Mouse (Mus musculus): ENCODE results near the gene Sfxn2. TPM values are rescaled to one million over a fixed set of nuclear protein-coding genes. Genes with fewer than 3 reads are reported as not detected.
A peak's percentile ranks its signal among the peaks of the same experiment; 100 is the strongest.

Gene Sfxn2
- polyA plus RNA-seq (2012; rRNA removed): 8.1 and 8.5 TPM in 2 replicates

DNA sequence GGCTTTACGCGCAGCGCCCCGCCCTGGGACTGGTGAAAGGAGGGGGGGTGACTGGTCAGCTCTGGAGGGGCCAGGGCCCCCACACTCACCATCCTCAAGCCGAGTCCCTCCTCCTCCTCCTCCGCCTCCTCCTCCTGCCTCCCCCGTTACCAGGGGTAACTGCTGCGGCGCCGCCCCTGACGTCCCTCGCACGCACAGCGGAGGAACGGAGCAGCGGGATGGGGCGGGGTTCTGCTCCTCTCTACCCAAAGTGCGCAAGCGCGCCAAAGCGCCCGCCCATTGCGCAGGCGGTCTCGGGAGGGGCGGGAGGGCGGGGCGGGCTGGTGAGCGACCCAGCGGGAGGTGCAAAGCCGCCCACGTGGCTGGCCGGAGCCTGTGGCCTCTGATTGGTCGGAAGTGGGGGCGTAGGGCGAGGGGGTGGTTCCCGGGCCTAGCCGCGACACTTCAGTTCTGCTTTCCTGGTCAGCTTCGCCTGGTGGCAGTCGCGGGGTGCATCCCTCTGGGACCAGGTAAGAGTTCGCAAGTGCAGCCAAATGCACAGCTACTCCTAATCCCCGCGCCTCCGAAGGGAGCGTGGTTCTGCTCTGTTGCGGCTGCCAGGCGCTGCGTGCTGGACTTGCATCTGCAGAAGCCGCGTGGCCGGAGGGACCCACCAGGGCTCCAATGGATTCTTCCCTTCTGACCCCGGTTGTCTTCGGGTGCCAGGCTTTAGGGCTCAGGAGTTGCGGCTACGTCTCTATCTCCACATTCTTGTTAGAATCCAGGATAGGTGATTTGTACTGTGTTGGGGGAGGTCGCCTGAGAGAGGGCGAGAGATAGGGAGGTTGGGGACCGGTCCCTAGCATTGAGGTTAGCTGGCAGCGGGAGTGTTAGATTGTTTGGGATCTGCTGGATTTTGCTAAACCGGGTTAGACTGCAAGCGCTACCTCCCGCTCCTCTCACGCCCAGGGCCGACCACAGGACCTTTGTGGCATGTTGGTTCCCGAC is at the start of gene Sfxn2, which contains the start of gene Arl3:
TSS of gene Sfxn2 (plus strand) at position 415 of the 987 bp plus-strand sequence.
TSS of gene Arl3 (minus strand) at position 248 of the 987 bp plus-strand sequence.
- DNase-seq (ENCODE audit: low read depth): peak; percentile 70

- no peak for DNase-seq (ENCODE audit: low read depth)
Observed at GRCm38 (mm10) chr19:46523480-46524151, 49.5 kb upstream of the Sfxn2 start.

GRCm38 (mm10) chr19:46524152-46524544 is 49.0 kb upstream of the Sfxn2 start:
- no peak for DNase-seq (ENCODE audit: low read depth)

DNA sequence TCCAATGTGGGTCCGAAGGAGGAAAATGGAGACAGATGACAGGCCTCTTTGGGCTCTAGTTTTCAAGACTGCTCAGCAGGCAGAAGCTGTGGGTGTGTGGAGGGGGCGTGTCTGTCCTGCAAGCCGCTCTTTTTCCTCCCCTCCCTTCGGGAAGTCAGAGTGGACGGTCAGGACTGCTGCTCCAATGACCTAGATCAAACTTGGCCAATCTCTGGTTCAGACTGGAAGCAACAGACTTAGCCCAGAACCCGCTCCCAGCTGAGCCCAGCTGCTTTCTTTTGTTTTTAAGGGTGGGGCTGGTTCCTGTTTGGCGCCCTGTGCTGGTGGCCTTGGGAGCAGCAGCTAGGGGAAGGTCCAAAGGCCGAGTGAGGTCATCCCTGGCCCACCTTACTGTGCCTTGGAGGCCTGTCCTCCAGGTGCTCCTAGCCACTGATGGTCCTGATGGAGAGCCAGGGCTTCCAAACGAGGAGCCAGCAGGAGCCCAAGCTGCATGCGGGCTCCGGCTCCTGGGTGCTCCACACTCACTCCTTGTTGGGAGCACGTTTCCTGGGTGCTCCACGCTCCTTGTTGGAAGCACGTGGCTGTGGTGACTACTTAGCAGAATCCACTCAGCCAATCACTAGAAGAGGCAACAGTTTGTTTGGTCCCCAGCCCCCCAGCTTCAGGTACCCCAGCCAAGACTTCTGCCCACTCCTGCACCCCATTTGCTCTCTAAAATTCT is 48.4 kb upstream of the Sfxn2 start:
- no peak for DNase-seq (ENCODE audit: low read depth)

- DNase-seq (ENCODE audit: low read depth): no peak
Observed at GRCm38 (mm10) chr19:46525691-46526631, 47.2 kb upstream of the Sfxn2 start.

GRCm38 (mm10) chr19:46527632-46528528 is 45.3 kb upstream of the Sfxn2 start:
- DNase-seq (ENCODE audit: low read depth): no peak

GRCm38 (mm10) chr19:46528529-46529213 is 44.5 kb upstream of the Sfxn2 start:
- DNase-seq (ENCODE audit: low read depth): no peak

DNA sequence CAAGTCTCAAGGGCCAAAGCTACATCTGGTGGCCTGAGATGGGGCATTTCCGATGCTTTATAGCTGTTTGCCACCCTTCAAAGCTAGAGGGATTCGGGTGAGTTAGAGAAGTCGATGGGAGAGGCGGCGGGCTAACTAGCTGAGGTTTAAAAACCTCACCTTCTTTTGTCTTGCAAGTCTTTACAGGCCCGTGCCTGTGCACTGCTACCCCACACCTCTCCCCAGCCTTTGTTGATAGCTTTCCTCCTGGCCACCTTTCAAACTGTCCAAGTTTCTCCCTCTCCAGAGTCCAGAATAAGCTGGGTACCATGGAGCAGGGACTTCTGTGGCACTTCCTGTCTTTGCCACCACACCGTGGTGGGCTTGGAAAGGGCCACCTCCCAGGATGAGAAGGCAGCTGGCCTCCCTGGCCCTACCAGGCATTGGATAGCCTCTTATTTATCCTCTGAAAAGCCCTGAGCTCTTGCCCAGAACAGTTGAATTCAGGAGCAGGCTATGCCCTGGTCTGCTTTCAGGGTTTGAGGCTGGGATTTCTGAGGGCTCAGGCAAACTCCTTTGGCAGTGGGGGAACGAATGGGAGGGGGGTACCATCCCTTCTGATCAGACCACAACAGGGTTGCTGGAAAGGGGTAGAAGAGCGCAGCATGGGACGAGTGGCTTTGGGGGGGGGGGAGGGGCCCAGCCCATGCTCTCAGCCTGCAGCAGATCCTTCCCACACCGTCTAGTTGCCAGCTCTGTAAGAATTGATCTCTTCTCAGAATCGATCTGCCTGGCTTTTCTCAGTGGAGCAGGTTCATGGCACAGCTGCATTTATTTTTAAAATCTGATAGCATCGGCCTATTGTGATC is 43.3 kb upstream of the Sfxn2 start:
- no peak for DNase-seq (ENCODE audit: low read depth)

DNA sequence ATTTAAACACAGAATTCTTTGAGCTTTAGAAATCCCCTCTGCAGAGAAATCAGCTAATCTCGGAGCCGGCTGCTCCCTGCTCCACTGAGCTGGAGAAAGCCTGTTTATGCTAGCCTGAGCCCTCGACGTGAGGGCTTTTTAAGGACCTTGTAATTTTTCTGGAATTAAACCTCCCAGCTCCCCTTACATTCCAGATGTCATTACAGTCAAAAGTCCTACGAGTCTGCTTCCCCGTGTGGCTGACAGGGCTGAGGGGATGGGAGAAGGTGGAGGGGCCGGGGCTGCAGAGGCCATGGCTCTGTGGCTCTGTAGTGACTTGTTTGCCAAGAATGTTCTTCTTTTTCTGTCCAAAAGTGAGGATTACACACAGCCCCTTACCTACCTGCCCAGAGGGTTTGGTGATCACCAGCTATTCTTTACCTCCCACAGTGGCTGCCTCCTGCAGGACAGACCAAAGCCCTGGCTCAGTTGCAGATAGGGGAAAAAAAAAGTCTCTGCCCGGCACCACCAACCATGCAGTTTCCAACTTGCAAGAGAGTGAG is 42.6 kb upstream of the Sfxn2 start:
- no peak for DNase-seq (ENCODE audit: low read depth)

GRCm38 (mm10) chr19:46531071-46532030 is 41.8 kb upstream of the Sfxn2 start:
- DNase-seq (ENCODE audit: low read depth): no peak

- no peak for DNase-seq (ENCODE audit: low read depth)
Observed at GRCm38 (mm10) chr19:46532031-46532688, 41.0 kb upstream of the Sfxn2 start.

GRCm38 (mm10) chr19:46533066-46533465 is 40.1 kb upstream of the Sfxn2 start:
- no peak for DNase-seq (ENCODE audit: low read depth)

DNA sequence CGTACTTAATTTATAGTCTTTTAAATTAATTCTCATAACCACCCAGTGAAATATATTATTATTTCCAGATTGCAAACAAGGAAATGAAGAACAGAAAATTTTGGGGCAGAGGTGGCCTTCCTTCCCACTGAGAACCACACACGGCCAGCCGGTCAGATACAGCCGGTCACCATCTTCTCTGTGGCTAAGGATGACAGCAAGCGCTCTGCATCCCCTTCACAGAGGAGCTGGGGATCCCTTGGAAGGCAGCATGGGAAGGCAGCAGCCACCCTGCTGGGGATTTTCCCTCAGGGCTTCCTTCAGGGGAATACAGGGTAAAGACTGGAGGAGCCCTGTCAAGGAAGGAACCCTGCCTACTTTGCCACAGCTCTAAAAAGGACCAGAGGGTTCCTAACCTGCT is 39.6 kb upstream of the Sfxn2 start:
- DNase-seq (ENCODE audit: low read depth): no peak

DNA sequence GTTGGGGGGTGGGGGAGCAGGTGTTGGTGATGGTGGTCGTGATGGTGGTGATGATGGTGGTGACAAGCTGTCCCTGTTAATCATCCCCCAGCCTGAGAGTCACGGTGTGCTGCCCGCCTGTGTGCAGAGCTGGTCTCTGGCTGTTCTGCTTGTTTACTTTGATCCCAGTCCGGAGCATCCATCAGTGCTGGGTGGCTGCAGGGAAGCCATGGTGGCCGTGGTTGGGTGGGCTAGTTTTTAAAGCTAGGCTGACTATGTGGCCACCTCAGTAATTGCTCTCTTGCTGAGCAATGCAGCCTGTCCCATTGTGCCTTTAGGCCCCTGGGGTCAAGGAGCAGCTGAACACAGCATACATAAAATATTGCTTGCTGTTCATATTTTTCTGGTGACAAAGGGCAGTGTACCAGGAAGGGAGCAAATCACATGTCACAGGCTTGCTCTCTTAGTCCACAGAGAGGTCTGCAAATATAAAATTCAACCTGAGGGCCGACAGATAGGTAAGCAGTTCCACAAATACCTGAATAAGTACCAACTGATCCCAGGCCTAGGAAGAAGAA is 38.5 kb upstream of the Sfxn2 start:
- no peak for DNase-seq (ENCODE audit: low read depth)

DNA sequence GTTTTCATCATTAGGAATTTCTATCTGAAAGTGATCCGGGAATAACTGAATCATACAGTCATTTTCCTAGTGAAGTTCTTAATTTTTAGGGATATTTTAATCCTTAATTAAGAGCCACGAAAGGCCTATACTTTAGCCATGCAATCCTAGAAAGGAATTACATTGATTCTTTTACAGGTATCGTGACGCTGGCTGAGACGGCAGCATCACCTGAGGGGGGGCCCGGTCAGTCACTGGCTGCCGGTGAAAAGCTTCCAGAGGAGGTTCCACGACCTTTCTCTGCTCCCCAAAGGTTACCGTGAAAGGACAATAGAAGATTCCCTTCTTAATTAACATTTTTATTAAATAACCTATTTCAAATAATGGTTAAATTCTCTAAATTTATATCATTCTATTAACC is 35.8 kb upstream of the Sfxn2 start:
- DNase-seq (ENCODE audit: low read depth): no peak

- DNase-seq (ENCODE audit: low read depth): no peak
Observed at GRCm38 (mm10) chr19:46538213-46538612, 35.0 kb upstream of the Sfxn2 start.
